Mouse (Mus musculus) left cerebral cortex, adult 11 months (tissue): Measurements from ENCODE around the gene Vps13d.

Source experiments
- DNase-seq: peaks from one replicate; pipeline ENCODE4 v3.0.0; 2022; ENCODE audit warnings: low spot score

Vps13d gene

DNA sequence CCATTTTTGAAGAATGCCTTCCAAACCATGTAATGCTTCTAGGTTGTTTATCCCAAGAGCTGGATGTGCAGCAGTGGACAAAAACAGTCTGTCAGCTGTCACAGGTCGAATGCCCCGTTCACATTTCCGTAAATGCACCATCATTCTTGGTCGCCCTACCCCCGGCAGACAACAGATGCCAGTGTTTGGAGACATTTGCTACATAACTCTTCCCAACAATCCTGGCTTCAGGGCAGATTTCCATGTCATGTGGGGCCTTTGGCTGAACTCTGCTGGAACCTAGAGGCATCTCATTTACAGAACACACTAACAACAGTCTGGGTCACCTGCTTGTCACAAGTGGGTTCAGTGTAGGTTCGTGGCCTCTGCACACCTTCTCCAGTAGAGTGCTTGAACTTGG lies 190.6 kb downstream of the Vps13d start:
- no peak for DNase-seq

DNA sequence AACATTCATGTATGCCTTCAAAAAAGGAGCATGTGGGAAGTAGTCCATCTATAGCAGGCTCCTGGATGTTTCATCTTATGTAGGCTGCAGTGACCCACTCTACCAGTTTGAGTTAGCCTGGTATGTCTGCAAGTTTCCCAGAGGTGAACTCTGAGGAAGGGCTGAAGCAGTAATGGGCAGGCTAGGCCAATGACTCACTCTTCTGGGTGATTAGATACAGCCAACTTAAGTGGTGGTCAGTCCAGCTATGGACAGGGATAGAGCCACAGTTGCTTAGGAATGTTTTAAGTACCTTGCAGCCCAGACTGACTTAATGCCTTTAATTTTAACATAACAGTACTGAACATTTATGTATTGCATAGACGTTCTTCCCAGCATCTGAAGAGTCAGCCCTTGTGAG lies 192.1 kb downstream of the Vps13d start:
- DNase-seq, result no peak

DNA sequence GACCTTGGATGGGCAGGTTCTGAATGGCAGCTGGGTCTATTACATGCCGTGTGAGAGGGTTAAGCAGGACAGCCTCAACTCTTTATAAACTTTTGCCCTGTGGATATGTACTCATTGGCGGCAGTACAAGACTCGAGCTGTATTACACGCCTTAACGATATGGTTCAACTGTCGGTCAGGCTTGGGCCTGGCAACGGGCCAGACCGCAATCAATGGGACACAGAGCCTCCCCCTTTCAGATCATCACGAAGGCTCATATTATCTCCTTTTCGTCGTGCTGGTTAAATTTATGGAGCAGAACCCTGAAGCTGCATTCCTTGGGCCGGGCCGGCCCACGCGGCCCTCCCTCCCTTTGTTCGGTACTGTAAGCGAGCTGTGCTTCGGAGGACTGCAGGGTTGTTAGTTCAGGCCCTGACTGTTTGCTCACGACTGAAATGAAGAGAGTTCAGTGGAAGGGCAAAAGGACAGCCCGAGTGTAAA lies 194.9 kb downstream of the Vps13d start:
- no peak for DNase-seq

DNA sequence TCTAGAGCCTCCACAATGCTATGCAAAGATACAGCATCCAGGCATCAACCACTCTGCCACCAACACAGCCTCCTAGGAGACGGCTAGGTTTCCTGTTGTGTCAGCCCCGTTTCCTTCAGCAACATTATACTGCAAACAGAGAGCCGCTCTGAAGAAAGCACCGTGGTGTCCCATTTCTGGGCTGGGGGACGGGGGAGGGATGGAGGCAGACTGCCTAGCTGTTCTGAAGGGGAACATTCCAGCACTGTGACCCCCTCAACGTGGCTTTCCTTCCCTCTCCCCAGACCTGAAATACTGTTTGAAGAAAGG lies 195.3 kb downstream of the Vps13d start:
- no peak for DNase-seq

DNA sequence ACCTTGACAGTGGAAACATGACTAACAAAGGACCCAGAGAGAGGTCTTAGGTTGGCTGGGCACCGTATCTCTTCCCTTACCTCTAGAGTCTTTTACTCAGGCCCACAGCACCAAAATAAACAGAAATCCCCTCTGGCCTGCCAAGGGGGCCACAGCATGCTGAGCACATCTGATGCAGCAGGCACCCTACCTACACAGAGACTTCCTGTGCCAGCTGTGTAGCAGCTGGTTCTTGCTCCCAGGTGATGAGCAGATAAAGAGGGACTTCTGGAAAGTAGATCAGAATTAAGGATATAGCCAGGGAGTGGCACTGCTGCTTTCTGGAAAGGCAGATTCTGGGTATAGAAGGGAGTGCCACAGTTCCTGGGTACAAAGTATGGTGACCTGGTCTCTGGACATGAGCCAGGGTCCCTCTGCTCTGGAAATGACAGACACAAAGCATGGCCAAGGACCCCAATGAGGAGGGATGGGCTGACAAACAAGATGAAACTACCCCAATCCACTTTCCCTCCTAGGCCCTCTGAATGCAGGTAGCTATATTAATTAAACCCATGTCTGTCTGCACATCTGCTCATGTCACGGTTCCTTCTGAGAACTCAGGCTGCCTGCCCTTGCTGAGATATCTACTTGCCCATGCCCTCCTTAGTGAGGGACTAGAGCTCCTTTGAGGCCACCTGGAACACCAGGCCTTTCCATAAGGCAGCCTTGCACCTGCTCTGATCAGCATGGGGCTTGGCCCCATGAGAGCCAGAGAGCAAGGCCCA lies 195.8 kb downstream of the Vps13d start:
- no peak for DNase-seq

DNA sequence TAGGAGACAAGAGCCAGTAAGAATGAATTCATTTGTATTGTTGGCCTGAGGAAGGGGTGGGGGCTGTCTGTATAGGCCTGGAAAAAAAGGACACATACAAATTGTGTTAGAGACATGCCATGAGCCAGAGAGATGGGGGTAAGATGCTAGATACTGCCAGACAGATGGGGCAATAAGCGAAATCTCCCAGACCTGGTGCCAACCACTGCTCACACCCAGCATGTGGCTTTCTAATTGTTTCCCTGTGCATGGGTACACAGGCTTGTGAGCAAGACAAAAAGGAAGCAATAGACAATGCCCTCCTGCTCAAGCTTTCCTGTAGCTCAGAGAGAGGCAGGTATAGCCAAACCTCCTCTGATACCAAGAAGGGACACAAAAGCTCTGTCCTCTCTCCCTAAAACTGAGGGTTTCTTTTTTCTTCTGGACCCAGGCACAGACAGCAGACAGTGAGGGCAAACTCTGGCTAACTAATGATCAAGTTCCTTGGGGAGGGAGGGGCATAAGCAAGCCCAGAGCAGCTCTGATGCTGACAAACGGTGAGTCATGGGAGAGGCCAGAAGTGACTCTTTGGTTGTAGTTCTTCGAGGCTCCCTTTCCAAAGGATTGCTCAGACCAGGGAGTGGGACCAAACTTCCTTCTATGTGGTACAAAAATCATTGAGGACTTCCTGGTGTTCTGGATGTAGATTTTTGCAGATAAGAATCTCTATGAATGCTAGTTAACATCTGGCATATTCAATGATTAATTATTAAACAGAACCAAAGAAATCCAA lies 196.7 kb downstream of the Vps13d start:
- no peak for DNase-seq

DNA sequence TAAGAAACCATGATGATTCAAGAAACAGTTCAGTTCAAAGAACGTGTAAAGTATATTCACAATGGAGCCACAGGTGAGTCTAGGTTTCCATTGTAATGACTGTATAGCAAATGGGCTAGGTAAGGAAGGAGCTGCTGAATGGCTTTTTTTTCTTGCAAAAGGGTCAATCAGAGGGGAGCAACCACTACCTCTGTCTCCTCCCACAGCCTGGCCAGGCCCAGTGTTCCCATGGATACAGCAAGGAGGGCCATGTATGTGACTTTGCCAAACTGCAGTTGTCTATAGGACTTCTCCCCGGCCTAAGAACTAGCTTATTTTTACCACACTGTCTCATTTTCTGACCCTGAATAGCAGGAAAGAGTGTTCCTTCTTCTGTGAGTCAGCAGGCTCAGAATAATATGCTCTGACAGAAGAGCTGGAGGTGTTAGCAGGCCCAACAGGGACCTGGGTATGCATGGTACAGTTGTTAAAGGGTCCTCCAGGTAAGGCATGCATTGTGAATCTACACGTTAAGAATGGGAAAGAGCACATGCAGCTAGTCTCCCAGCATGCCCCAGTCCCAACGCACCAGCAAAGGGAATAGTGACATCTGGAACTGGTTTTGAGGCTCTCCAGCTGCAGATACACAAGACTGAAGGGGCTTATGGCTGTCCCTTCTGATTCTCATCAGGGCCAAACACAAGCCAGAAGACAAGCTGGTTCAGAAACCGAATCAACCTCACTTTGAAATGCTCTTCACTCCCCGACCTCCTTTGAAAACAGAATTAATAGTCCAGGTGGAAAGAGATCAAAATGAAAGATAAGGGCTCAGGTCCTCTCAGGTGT lies 197.6 kb downstream of the Vps13d start:
- DNase-seq, result no peak

DNA sequence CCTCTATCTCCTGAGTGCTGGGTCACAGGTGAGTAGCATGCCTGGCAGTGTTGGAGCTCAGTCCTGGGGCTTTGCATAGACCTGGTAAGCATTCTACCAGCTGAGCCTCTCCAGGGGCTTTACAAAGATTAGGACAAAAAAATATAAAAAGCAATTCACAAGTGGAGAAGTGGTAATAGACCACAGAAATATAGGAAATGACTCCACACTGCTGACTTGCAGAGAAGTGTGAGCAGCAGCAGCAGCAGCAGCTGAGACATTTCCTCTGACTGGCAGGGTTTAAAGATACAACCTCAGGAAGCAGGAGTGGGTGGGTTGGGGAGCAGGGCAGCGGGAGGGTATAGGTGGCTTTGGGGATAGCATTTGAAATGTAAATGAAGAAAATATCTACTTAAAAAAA lies 199.0 kb downstream of the Vps13d start:
- DNase-seq, result no peak

DNA sequence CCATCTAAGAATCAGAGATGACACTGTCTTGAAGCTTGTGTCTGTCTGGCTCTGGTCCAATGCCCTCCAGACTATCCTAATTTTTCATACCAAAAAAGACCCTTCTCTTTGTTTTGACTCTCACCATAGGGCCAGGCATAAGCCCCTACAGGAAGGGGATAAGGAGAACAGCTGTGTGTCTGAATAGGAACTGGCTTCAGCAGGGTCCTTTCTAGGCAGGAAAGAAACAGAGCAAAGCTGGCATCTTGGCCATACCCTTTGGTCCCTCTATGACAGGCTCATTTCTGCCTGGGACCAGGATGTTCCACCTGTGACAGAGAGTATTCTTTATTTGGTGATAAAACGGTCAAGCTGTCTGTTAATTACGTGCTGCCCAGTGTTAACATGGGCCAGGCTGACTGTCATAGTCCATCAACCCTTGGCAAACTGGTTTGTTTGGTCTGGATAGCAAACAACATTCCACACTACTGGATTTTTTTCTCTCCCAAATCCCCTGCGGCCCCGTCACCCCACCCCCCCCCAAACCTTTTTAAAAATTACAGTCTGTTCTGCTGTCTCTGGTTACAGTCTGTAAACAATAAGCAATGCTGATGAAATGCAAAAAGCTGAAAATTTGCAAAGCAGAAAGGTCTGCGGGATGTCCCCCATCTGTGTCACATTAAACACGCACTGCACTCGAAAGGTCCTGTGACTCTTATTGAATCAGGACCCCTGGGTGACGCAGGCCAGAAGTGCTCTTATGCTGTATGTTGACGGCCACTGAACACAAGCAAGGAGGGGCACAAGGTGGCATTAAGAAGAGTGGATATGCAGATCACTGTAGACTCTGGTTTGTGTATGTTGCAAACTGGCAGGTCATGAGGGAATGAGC lies 201.5 kb downstream of the Vps13d start:
- DNase-seq, result no peak

DNA sequence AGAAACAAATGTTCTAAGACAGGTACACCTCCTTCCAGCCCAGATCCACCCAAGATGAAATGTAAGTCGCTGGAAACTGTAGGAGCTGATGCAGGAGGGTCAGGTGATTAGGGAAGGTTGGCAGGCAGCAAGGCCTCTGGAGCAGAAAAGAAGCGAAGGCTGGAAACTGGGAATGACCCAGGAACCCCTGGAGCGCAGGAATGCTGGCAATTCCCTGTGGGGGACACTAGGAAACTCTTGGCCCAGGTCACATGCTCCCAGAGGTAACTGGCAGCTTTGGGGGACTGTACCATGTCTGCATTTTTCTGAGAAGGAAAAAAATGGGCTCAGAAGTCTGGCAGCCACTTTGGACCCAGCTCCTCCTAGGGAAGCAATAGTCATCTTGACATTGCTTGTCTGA lies 202.4 kb downstream of the Vps13d start:
- DNase-seq, result no peak

DNA sequence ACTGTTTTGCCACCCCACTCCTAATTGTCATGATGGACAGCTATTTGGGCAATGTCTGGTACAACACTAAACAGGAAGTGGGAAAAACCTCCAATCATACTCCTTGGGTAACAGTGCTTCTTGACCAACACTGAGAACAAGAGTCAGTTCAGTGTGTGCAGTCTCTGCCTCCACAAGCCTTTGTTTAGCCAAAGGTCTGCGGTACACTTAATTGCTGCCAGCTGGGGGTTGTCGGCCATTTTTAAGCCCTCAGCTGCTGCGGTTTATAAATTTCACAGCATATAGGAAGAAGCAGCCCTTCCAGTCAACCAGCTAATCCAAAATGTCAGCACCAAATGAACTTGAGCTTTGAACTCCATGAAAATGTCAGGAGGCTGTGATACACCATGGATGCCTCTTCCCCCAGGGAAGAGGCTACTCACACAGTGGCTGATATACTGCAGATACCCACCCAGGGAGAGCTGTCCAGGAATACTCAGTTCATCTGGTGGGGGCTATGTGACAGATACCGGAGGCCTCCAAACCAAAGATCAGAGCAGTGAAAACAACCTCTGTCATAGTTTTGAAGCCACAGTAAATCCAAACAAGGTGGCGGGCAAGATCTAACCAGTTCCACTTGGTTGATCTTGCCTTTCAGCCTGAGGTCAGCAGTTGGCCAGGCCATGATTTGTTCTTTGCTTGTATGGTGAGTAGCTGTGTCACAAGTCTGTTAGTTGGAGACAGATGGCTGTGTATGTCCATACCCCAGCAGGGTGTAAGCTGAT lies 206.2 kb downstream of the Vps13d start:
- DNase-seq, result no peak

DNA sequence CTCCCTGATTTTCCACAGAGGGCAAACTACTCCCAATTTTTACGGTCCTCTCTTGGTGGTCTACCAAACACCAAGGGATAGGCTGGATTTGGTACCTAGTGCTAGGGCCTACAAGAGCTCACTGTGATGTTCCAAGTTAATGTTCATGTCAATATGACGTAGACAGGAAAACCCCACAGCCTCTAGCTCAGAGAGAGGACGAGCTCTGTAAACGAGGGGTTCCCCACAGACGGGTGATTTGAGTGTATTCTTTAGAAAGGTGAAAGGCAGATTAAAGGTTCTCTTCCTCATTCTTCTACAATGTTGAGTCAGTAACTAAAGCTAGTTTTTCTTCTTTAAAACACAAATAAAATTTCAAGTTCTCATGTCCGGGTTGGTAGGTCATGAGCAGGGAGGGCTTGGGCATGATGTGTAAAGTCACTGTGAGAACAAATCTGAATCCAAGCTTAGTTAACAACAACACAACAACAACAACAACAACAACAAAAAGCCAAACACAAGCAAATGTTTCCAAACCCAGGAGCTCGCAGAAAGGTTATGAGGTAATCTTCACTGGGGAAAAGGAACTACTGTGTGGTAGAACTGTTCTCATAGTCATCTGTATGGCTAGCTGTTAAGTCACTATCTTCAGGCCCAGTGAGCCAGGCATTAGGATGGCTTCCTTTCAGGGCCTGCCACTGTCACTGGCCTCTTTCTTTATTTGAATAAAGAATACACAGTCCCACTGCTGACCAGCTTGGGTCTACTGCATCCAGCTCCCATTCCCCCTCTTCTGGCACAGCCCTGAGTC lies 208.6 kb downstream of the Vps13d start:
- DNase-seq, result no peak

DNA sequence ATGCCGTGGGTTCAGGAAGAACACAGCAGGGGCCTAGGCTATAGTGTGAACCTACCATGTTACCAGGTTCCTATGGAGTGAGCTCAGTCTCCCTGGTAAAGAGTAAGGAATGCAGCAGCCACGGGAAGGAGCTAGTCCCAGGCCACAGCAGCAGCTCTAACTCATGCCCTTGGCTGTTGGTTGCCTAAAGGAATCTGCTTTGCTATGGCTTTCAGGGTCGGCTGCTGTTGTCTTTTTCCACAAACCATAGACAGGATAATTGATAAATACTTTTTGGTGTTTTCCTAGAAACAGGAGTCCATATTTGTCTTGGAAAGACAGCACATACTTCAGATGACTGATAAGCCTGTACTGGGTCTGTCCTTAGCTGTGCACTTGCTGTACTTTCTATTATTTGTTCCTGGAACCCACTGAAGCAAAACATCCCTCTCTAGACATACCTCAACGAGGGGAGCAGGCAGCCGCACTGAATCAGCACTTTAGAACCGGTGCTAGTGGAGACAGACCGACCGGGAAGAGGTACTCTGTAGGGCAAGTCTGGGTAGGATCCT lies 210.9 kb downstream of the Vps13d start:
- DNase-seq, result no peak

DNA sequence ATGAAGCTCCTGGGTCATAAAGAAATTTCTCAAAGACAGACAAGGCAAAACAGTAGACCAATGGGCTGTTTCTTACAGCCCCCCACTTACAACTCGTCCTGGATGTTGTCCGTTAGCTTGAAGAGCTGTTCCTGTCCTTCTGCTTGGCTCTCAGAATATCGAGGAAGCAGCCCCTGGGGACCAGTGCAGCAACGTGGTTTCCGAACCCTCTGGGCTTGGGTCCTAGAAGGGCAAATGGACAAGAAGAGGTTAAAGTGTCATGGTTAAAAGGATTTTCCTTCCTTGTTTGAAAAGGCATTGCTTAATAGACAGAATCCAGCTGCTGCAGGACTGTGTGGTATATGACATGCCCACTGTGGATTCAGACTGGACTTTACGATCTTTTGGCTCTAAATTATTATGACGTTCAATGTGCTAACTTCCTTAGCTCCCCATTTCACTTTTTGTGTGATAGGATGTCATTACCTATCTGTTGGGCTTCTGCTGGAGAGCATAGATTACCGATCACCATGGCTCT lies 211.5 kb downstream of the Vps13d start:
- no peak for DNase-seq

DNA sequence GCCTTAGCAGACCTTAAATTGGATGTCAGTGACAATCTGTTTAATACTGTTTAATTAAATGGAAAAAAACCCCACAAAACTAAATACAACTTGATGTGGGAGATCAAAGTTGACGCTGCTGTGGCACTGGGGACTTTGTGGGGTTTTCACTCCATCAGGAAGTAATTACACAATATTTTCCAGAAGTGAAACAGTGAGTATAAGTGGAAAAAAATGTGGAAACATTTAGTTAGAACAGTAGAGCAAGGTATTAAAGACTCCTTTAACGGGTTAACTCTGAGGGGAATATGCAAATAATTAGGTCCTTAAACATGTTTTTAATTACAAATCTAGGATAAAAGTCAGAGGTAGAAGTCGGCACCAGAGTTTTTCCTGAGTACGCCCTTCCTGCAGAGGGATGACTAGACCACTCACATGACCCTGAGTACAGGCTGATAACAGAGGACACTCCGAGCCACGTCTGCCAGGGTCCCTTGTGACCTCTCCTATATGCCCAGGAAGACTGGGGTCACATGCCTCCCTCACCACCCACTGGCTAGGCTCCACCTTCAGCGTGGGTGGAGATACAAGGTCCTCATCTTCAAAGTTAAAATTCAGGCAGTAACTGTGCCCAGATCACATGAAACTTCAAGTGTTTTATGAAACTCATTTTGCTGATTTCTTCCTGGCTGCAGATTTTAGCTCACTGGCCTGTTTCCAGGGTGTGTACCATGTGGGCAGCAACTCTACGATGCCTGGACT lies 213.8 kb downstream of the Vps13d start:
- no peak for DNase-seq

DNA sequence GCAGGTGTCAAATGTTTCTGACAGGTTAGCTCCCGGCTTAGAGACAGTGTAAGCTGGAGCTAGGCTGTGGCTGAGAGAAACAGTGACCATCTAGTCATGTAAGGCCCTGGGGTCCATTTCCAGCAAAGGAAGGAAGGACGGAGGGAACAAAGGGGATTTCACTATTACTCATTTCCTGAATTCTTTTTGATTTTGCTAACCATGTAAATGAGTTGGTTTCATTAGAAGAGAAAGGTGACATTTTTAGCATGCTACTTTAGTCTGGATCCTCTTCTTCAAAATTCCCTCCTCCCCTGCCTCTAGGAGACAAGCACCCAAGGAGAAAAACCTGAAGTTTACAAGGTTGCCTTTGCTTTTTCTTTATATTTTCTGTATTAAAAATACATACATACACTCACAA lies 214.7 kb downstream of the Vps13d start:
- DNase-seq, result no peak

DNA sequence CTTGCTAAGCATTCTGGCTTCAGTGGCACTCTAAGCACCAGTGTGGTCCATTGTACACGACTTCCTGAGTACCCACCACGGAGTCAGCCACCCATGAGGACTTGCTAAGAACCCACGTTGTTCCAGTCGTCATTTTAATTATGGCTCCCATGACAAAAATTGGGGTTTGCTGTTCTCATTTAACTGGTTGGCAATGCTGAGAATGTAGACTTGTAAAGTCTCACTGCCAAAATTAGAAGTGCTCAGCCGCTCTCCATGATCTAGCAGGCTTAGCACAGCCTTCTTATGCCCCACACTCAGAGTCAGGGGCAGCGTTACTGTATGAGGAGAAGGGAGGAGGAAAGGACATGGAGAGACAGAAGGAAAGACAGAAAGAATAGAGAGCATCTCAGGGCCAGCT lies 216.8 kb downstream of the Vps13d start:
- no peak for DNase-seq

DNA sequence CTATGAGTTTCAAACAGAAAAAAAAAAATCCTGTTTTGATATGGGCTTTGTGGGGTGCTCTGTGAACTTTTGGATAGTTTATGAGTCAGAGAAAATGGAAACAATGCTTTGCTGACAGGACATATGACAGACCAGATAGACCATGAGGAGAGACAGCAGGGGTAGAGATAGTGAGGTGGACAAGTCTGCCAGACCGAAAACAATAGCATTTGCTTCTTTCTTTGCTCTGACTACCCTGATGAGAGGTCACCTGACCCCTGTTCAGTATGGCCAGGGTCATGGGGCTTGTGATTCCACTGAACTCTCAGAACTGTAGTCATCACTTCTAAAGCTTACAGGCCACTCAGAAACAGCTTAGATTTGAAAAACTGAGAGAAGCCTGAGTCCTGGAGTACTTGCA lies 217.7 kb downstream of the Vps13d start:
- DNase-seq, result no peak

DNA sequence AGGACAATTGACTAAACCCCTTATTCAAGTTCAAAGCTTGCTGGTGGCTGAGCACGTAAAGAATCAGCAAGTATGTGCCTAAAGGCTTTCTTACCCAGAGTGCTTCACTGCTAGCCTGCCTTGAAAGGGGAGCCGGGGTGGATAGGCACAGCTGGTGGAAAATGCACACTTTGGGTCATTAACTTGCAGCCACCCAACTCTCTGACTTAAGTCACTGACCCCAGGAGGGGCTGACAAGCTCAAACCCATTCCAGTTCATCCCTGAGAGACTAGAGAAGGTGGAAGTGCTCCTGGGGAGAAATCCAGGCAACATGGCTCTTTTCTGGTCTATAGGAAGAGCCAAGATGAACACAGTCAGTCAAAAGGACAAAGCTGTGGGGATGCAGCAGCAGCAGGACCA lies 219.3 kb downstream of the Vps13d start:
- no peak for DNase-seq
